Mouse (Mus musculus) hindbrain, embryonic 11.5 days (tissue): ENCODE measurements around the gene Pitpnm3. TPM values are rescaled to one million over a fixed set of nuclear protein-coding genes. Genes with fewer than 3 reads are reported as not detected.

Experiments
- ATAC-seq: fragments of 200-750 bp; cut with Nextera tagmentation; 2 replicates; pipeline ENCODE4 v1.8.0; 2017; ENCODE audit warnings: mild to moderate bottlenecking, moderate TSS enrichment, moderate library complexity; ENCODE audit not compliant: low FRiP score
- DNase-seq: peaks from one replicate; pipeline ENCODE4 v3.0.0-alpha.2; 2015; ENCODE audit warnings: low spot score
- H3K27ac ChIP-seq: fragments of 300-500 bp; sonication (generic); 2 replicates; pipeline ENCODE4 v1.5.1; 2014; ENCODE audit warnings: mild to moderate bottlenecking, low read depth, low read length
- H3K27me3 ChIP-seq: fragments of 300-500 bp; sonication (generic); 2 replicates; pipeline ENCODE4 v1.6.1; 2014; ENCODE audit warnings: mild to moderate bottlenecking, low read length, moderate library complexity, mixed read lengths; ENCODE audit not compliant: control insufficient read depth, insufficient read depth
- H3K36me3 ChIP-seq: fragments of 300-500 bp; sonication (generic); 2 replicates; pipeline ENCODE4 v1.6.1; 2014; ENCODE audit warnings: mild to moderate bottlenecking, low read length, moderate library complexity, mixed read lengths; ENCODE audit not compliant: control insufficient read depth, insufficient read depth
- H3K4me1 ChIP-seq: fragments of 300-500 bp; sonication (generic); replicated peaks from 2 replicates; pipeline ENCODE4 v1.6.1; 2014; ENCODE audit warnings: low read length, mixed read lengths; ENCODE audit not compliant: control insufficient read depth, insufficient read depth
- H3K4me2 ChIP-seq: fragments of 300-500 bp; sonication (generic); replicated peaks from 2 replicates; pipeline ENCODE4 v1.6.1; 2014; ENCODE audit warnings: mild to moderate bottlenecking, low read depth, low read length
- H3K4me3 ChIP-seq: fragments of 300-500 bp; sonication (generic); 2 replicates; pipeline ENCODE4 v1.5.1; 2014; ENCODE audit warnings: low read depth, low read length
- H3K9ac ChIP-seq: fragments of 300-500 bp; sonication (generic); 2 replicates; pipeline ENCODE4 v1.6.1; 2014; ENCODE audit warnings: low read depth, low read length
- H3K9me3 ChIP-seq: fragments of 300-500 bp; sonication (generic); 2 replicates; pipeline ENCODE4 v1.6.1; 2016; ENCODE audit warnings: low read length; ENCODE audit not compliant: control insufficient read depth
- WGBS: fragments of 180-500 bp; shearing (Covaris S2); extraction: QIAGEN DNeasy Blood & Tissue Kit; methylation state at CpG from one replicate; pipeline ENCODE4 v1.1.7; 2014; 5-methylcytosine and 5-hydroxymethylcytosine counted together
- polyA plus RNA-seq: library from polyadenylated mRNA; unstranded; fragments of >200 nt; fragmentation: Nextera tagmentation; extraction: Ambion mirVana; gene quantifications from 2 replicates; pipeline ENCODE4 v1.2.1, GENCODE M21; 2014

The Pitpnm3 gene
- polyA plus RNA-seq, 1 experiment from 2014 or later = 0.48 TPM

GRCm38 (mm10) chr11:72032589-72032988 is 103.0 kb downstream of the Pitpnm3 start:
- Histone ChIP-seq H3K4me2 (no peak overlapping the region), H3K27me3 (no peaks in the 10 kb centered on the region), H3K4me1 (no peaks in the 10 kb centered on the region), H3K27ac (no peak overlapping the region), H3K9me3 (no peaks in the 10 kb centered on the region), H3K9ac (no peak overlapping the region), H3K4me3 (no peak overlapping the region), H3K36me3 (no peaks in the 10 kb centered on the region)
- DNase-seq (no peak), ATAC-seq (no peak)
- WGBS = 86% methylated on average over 3 of the region's 3 CpGs

GRCm38 (mm10) chr11:72032091-72032490 is 103.5 kb downstream of the Pitpnm3 start:
- Histone ChIP-seq H3K4me1 (no peaks in the 10 kb centered on the region), H3K4me3 (no peak overlapping the region), H3K27ac (no peak overlapping the region), H3K36me3 (no peaks in the 10 kb centered on the region), H3K27me3 (no peaks in the 10 kb centered on the region), H3K4me2 (no peak overlapping the region), H3K9ac (no peak overlapping the region), H3K9me3 (no peaks in the 10 kb centered on the region)
- DNase-seq (no peak), ATAC-seq (no peak)
- WGBS = 76% methylated on average over 4 of the region's 4 CpGs

GRCm38 (mm10) chr11:72031353-72031752 is 104.2 kb downstream of the Pitpnm3 start:
- DNase-seq = no peak

GRCm38 (mm10) chr11:72029143-72029542 is 106.4 kb downstream of the Pitpnm3 start:
- 21% methylated on average over 23 of the region's 23 CpGs for WGBS
- H3K9me3 ChIP-seq = no peaks in the 10 kb centered on the region
- H3K27ac ChIP-seq = no peak overlapping the region
- no peaks in the 10 kb centered on the region for H3K4me1 ChIP-seq
- ATAC-seq (no peak; the same call in 1 of the 2 replicates), DNase-seq (peak; percentile 65)
- H3K27me3 ChIP-seq = no peaks in the 10 kb centered on the region
- H3K9ac ChIP-seq = no peak overlapping the region
- no peak overlapping the region for H3K4me3 ChIP-seq
- H3K4me2 ChIP-seq = no peak overlapping the region
- H3K36me3 ChIP-seq = no peaks in the 10 kb centered on the region

More at GRCm38 (mm10) chr11:72031353-72031752, 104.2 kb downstream of the Pitpnm3 start:
- 90% methylated on average over 7 of the region's 7 CpGs for WGBS
- no peak overlapping the region for H3K27ac ChIP-seq
- H3K9me3 ChIP-seq = no peaks in the 10 kb centered on the region
- H3K4me3 ChIP-seq = no peak overlapping the region
- H3K27me3 ChIP-seq = no peaks in the 10 kb centered on the region
- no peak overlapping the region for H3K9ac ChIP-seq
- no peaks in the 10 kb centered on the region for H3K36me3 ChIP-seq
- H3K4me2 ChIP-seq = no peak overlapping the region
- no peak for ATAC-seq
- H3K4me1 ChIP-seq = no peaks in the 10 kb centered on the region

GRCm38 (mm10) chr11:72027836-72028235 is 107.7 kb downstream of the Pitpnm3 start:
- WGBS = 74% methylated on average over 9 of the region's 9 CpGs
- DNase-seq (no peak), ATAC-seq (no peak)
- H3K4me1 ChIP-seq = no peaks in the 10 kb centered on the region
- no peak overlapping the region for H3K4me3 ChIP-seq
- H3K36me3 ChIP-seq = no peaks in the 10 kb centered on the region
- H3K9me3 ChIP-seq = no peaks in the 10 kb centered on the region
- no peak overlapping the region for H3K9ac ChIP-seq
- no peaks in the 10 kb centered on the region for H3K27me3 ChIP-seq
- H3K27ac ChIP-seq = no peak overlapping the region
- H3K4me2 ChIP-seq = no peak overlapping the region

GRCm38 (mm10) chr11:72026516-72026915 is 109.1 kb downstream of the Pitpnm3 start:
- H3K9ac ChIP-seq = no peak overlapping the region
- WGBS = 83% methylated on average over 9 of the region's 9 CpGs
- H3K9me3 ChIP-seq = no peaks in the 10 kb centered on the region
- H3K4me3 ChIP-seq = no peak overlapping the region
- H3K4me1 ChIP-seq = no peaks in the 10 kb centered on the region
- H3K27ac ChIP-seq = no peak overlapping the region
- DNase-seq (no peak), ATAC-seq (no peak)
- no peaks in the 10 kb centered on the region for H3K27me3 ChIP-seq
- H3K36me3 ChIP-seq = no peaks in the 10 kb centered on the region
- no peak overlapping the region for H3K4me2 ChIP-seq

GRCm38 (mm10) chr11:72025843-72026242 is 109.7 kb downstream of the Pitpnm3 start:
- no peaks in the 10 kb centered on the region for H3K4me1 ChIP-seq
- H3K4me3 ChIP-seq = no peak overlapping the region
- ATAC-seq (no peak), DNase-seq (peak; percentile 52)
- H3K9me3 ChIP-seq = no peaks in the 10 kb centered on the region
- no peaks in the 10 kb centered on the region for H3K36me3 ChIP-seq
- 38% methylated on average over 5 of the region's 5 CpGs for WGBS
- H3K27me3 ChIP-seq = no peaks in the 10 kb centered on the region
- H3K9ac ChIP-seq = no peak overlapping the region
- H3K4me2 ChIP-seq = no peak overlapping the region
- H3K27ac ChIP-seq = no peak overlapping the region

GRCm38 (mm10) chr11:72024193-72024781 is 111.3 kb downstream of the Pitpnm3 start:
- Histone ChIP-seq H3K27ac (no peak overlapping the region), H3K4me2 (no peak overlapping the region), H3K9me3 (no peaks in the 10 kb centered on the region), H3K36me3 (no peaks in the 10 kb centered on the region), H3K27me3 (no peaks in the 10 kb centered on the region), H3K9ac (no peak overlapping the region), H3K4me1 (no peaks in the 10 kb centered on the region), H3K4me3 (no peak overlapping the region)
- DNase-seq (peak; percentile 82), ATAC-seq (peak; percentile 43; the same call in 1 of the 2 replicates)
- WGBS = 29% methylated on average over 5 of the region's 5 CpGs

- H3K4me2 ChIP-seq = no peak overlapping the region
- H3K4me3 ChIP-seq = no peak overlapping the region
- ATAC-seq (no peak), DNase-seq (peak; percentile 40)
- no peak overlapping the region for H3K27ac ChIP-seq
- H3K27me3 ChIP-seq = no peaks in the 10 kb centered on the region
- no peaks in the 10 kb centered on the region for H3K36me3 ChIP-seq
- no peak overlapping the region for H3K9ac ChIP-seq
- WGBS = 45% methylated on average over 10 of the region's 10 CpGs
- no peaks in the 10 kb centered on the region for H3K9me3 ChIP-seq
- no peaks in the 10 kb centered on the region for H3K4me1 ChIP-seq
These were observed 112.0 kb downstream of the Pitpnm3 start for GRCm38 (mm10) chr11:72023581-72023980.
